Mouse (Mus musculus) forelimb bud, embryonic 11.5 days (tissue): ENCODE data around the gene Tyw1.

Experiments used
- DNase-seq: peaks from one replicate; pipeline ENCODE4 v3.0.0-alpha.2; 2012; ENCODE audit warnings: low read depth, low spot score

Tyw1 gene

GRCm38 (mm10) chr5:130264433-130265005, 9.1 kb downstream of the Tyw1 start:
- DNase-seq = no peak

GRCm38 (mm10) chr5:130266651-130267050, 11.2 kb downstream of the Tyw1 start:
- peak; percentile 23 for DNase-seq

- peak; percentile 19 for DNase-seq
These were observed 11.9 kb downstream of the Tyw1 start for GRCm38 (mm10) chr5:130267316-130267715.

GRCm38 (mm10) chr5:130268976-130269375, 13.6 kb downstream of the Tyw1 start:
- DNase-seq = no peak

- DNase-seq = no peak
These were observed 16.9 kb downstream of the Tyw1 start for GRCm38 (mm10) chr5:130272344-130272743.

- no peak for DNase-seq
These were observed 17.6 kb downstream of the Tyw1 start for GRCm38 (mm10) chr5:130273046-130273445.

GRCm38 (mm10) chr5:130275509-130275908, 20.1 kb downstream of the Tyw1 start:
- peak; percentile 35 for DNase-seq

GRCm38 (mm10) chr5:130278011-130278472, 22.6 kb downstream of the Tyw1 start:
- DNase-seq = no peak

- DNase-seq = no peak
These were observed 27.8 kb downstream of the Tyw1 start for GRCm38 (mm10) chr5:130283079-130283732.

GRCm38 (mm10) chr5:130288106-130288505, 32.7 kb downstream of the Tyw1 start:
- DNase-seq = no peak

- no peak for DNase-seq
These were observed 34.8 kb downstream of the Tyw1 start for GRCm38 (mm10) chr5:130290242-130290641.

GRCm38 (mm10) chr5:130290775-130291174, 35.4 kb downstream of the Tyw1 start:
- no peak for DNase-seq

- no peak for DNase-seq
These were observed 37.6 kb downstream of the Tyw1 start for GRCm38 (mm10) chr5:130292976-130293375.

GRCm38 (mm10) chr5:130293941-130294340, 38.5 kb downstream of the Tyw1 start:
- DNase-seq = no peak

GRCm38 (mm10) chr5:130294598-130294997, 39.2 kb downstream of the Tyw1 start:
- no peak for DNase-seq

- no peak for DNase-seq
These were observed 40.7 kb downstream of the Tyw1 start for GRCm38 (mm10) chr5:130296071-130296470.

GRCm38 (mm10) chr5:130298831-130299460, 43.5 kb downstream of the Tyw1 start:
- DNase-seq = no peak

- DNase-seq = no peak
These were observed 44.1 kb downstream of the Tyw1 start for GRCm38 (mm10) chr5:130299526-130299925.

GRCm38 (mm10) chr5:130303611-130304010, 48.2 kb downstream of the Tyw1 start:
- no peak for DNase-seq

- no peak for DNase-seq
These were observed 52.5 kb downstream of the Tyw1 start for GRCm38 (mm10) chr5:130307921-130308320.

- DNase-seq = no peak
These were observed 54.7 kb downstream of the Tyw1 start for GRCm38 (mm10) chr5:130310077-130310476.

- no peak for DNase-seq
These were observed 55.4 kb downstream of the Tyw1 start for GRCm38 (mm10) chr5:130310827-130311226.

GRCm38 (mm10) chr5:130313488-130313887, 58.1 kb downstream of the Tyw1 start:
- no peak for DNase-seq
